Mouse (Mus musculus) hindbrain, embryonic 12.5 days (tissue): ENCODE measurements around the gene Zfp202. TPM values are rescaled to one million over a fixed set of nuclear protein-coding genes. Genes with fewer than 3 reads are reported as not detected.
"Not testable (repeated sequence)": the region's sequence is repeated elsewhere in the genome, so short reads cannot be mapped to it uniquely, and the experiment has no call there.

Experiments
- ATAC-seq: fragments of 200-750 bp; cut with Nextera tagmentation; 2 replicates; pipeline ENCODE4 v1.8.0; 2017; ENCODE audit warnings: moderate TSS enrichment; ENCODE audit not compliant: low FRiP score
- H3K27ac ChIP-seq: fragments of 300-500 bp; sonication (generic); 2 replicates; pipeline ENCODE4 v1.5.1; 2016; ENCODE audit warnings: mild to moderate bottlenecking
- H3K27me3 ChIP-seq: fragments of 300-500 bp; sonication (generic); 2 replicates; pipeline ENCODE4 v1.6.1; 2016; ENCODE audit warnings: mild to moderate bottlenecking
- H3K36me3 ChIP-seq: fragments of 300-500 bp; sonication (generic); 2 replicates; pipeline ENCODE4 v1.6.1; 2016; ENCODE audit warnings: mild to moderate bottlenecking
- H3K4me1 ChIP-seq: fragments of 300-500 bp; sonication (generic); 2 replicates; pipeline ENCODE4 v1.6.1; 2016
- H3K4me2 ChIP-seq: fragments of 300-500 bp; sonication (generic); replicated peaks from 2 replicates; pipeline ENCODE4 v1.6.1; 2016; ENCODE audit warnings: mild to moderate bottlenecking
- H3K4me3 ChIP-seq: fragments of 300-500 bp; sonication (generic); 2 replicates; pipeline ENCODE4 v1.5.1; 2016; ENCODE audit warnings: mild to moderate bottlenecking
- H3K9ac ChIP-seq: fragments of 300-500 bp; sonication (generic); 2 replicates; pipeline ENCODE4 v1.6.1; 2016; ENCODE audit warnings: mild to moderate bottlenecking, moderate library complexity
- H3K9me3 ChIP-seq: fragments of 300-500 bp; sonication (generic); replicated peaks from 2 replicates; pipeline ENCODE4 v1.6.1; 2016; ENCODE audit warnings: mild to moderate bottlenecking
- WGBS: fragments of 180-500 bp; shearing (Covaris S2); methylation state at CpG from one replicate; pipeline ENCODE4 v1.1.7; 2016; 5-methylcytosine and 5-hydroxymethylcytosine counted together
- polyA plus RNA-seq: library from polyadenylated mRNA; unstranded; fragments of >200 nt; fragmentation: Nextera tagmentation; extraction: Ambion mirVana; gene quantifications from 2 replicates; pipeline ENCODE4 v1.2.1, GENCODE M21; 2016

Zfp202 gene
- polyA plus RNA-seq: 9.0 and 9.9 TPM in 2 replicates

GRCm38 (mm10) chr9:40192098-40193038 lies at the start of gene Zfp202:
Zfp202 (plus strand) TSS chr9:40192316.
- peak within 1 kb of the TSS; percentile 76 for H3K27ac ChIP-seq
- WGBS: 2% methylated on average over 56 of the region's 63 CpGs

GRCm38 (mm10) chr9:40155118-40155644 lies 36.9 kb upstream of the Zfp202 start:
- H3K9me3 ChIP-seq: no peaks in the 10 kb centered on the region
- no peaks in the 10 kb centered on the region for H3K36me3 ChIP-seq
- no peaks in the 10 kb centered on the region for H3K27me3 ChIP-seq
- no peaks in the 10 kb centered on the region for H3K4me1 ChIP-seq
- H3K27ac ChIP-seq: no peak overlapping the region
- no peak overlapping the region for H3K9ac ChIP-seq
- H3K4me2 ChIP-seq: no peak overlapping the region
- no peak overlapping the region for H3K4me3 ChIP-seq
- ATAC-seq: no peak
- 73% methylated on average over 4 of the region's 4 CpGs for WGBS

More at GRCm38 (mm10) chr9:40192098-40193038, at the start of gene Zfp202:
- H3K4me2 ChIP-seq: peak within 1 kb of the TSS; percentile 83
- H3K9ac ChIP-seq: peak within 1 kb of the TSS; percentile 81
- H3K9me3 ChIP-seq: no peaks in the 10 kb centered on the region
- peak; percentile 99 for ATAC-seq
- H3K36me3 ChIP-seq: no peaks in the 10 kb centered on the region
- H3K27me3 ChIP-seq: no peaks in the 10 kb centered on the region
- H3K4me1 ChIP-seq: peaks cover 8% of the 10 kb centered on the region
- peak within 1 kb of the TSS; percentile 89 for H3K4me3 ChIP-seq

GRCm38 (mm10) chr9:40166446-40166845 lies 25.7 kb upstream of the Zfp202 start:
- H3K27me3 ChIP-seq: no peaks in the 10 kb centered on the region
- H3K9ac ChIP-seq: no peak overlapping the region
- 97% methylated on average over 1 of the region's 1 CpGs for WGBS
- H3K4me2 ChIP-seq: no peak overlapping the region
- H3K4me1 ChIP-seq: no peaks in the 10 kb centered on the region
- H3K36me3 ChIP-seq: no peaks in the 10 kb centered on the region
- ATAC-seq: no peak
- no peak overlapping the region for H3K27ac ChIP-seq
- no peaks in the 10 kb centered on the region for H3K9me3 ChIP-seq
- H3K4me3 ChIP-seq: no peak overlapping the region

- Histone ChIP-seq H3K9ac (no peak overlapping the region), H3K4me3 (no peak overlapping the region), H3K4me1 (no peaks in the 10 kb centered on the region), H3K27ac (no peak overlapping the region), H3K36me3 (no peaks in the 10 kb centered on the region), H3K4me2 (no peak overlapping the region), H3K9me3 (no peaks in the 10 kb centered on the region), H3K27me3 (no peaks in the 10 kb centered on the region)
- no peak for ATAC-seq
- 84% methylated on average over 6 of the region's 6 CpGs for WGBS
These were observed 15.1 kb upstream of the Zfp202 start for GRCm38 (mm10) chr9:40177017-40177416.

- Histone ChIP-seq H3K36me3 (no peaks in the 10 kb centered on the region), H3K27ac (no peak within 1 kb of the TSS), H3K4me2 (no peak within 1 kb of the TSS), H3K9ac (no peak within 1 kb of the TSS), H3K4me1 (no peaks in the 10 kb centered on the region), H3K9me3 (no peaks in the 10 kb centered on the region), H3K27me3 (no peaks in the 10 kb centered on the region), H3K4me3 (no peak within 1 kb of the TSS)
- no peak for ATAC-seq
- WGBS: 92% methylated on average over 5 of the region's 5 CpGs
These were observed 11.5 kb upstream of the Zfp202 start, which contains the start of gene Olfr986 for GRCm38 (mm10) chr9:40180620-40181019. Olfr986 (plus strand) TSS chr9:40180920.

GRCm38 (mm10) chr9:40185166-40185565 lies 7.0 kb upstream of the Zfp202 start:
- not testable (repeated sequence) for H3K4me1 ChIP-seq, H3K4me2 ChIP-seq, ATAC-seq, H3K27ac ChIP-seq, H3K4me3 ChIP-seq, H3K9ac ChIP-seq, H3K27me3 ChIP-seq, H3K36me3 ChIP-seq, H3K9me3 ChIP-seq
- 80% methylated on average over 2 of the region's 2 CpGs for WGBS

- Histone ChIP-seq H3K9ac (no peak overlapping the region), H3K9me3 (no peaks in the 10 kb centered on the region), H3K27ac (0 out of 2 replicates have a peak overlapping the region, but pooled peaks have one; percentile 76), H3K36me3 (no peaks in the 10 kb centered on the region), H3K4me1 (peaks cover 8% of the 10 kb centered on the region), H3K4me2 (peak overlapping the region; percentile 83), H3K27me3 (no peaks in the 10 kb centered on the region), H3K4me3 (peak overlapping the region; percentile 89)
- peak; percentile 7; the same call in 1 of the 2 replicates for ATAC-seq
- WGBS: 93% methylated on average over 8 of the region's 9 CpGs
These were observed 835 bp upstream of the Zfp202 start for GRCm38 (mm10) chr9:40191086-40191876.

GRCm38 (mm10) chr9:40195981-40196380 lies 3.9 kb downstream of the Zfp202 start:
- H3K27ac ChIP-seq: no peak overlapping the region
- WGBS: 92% methylated on average over 3 of the region's 3 CpGs
- no peaks in the 10 kb centered on the region for H3K36me3 ChIP-seq
- no peak for ATAC-seq
- H3K9ac ChIP-seq: no peak overlapping the region
- H3K27me3 ChIP-seq: no peaks in the 10 kb centered on the region
- H3K4me1 ChIP-seq: peaks cover 8% of the 10 kb centered on the region
- H3K9me3 ChIP-seq: no peaks in the 10 kb centered on the region
- H3K4me3 ChIP-seq: no peak overlapping the region
- H3K4me2 ChIP-seq: no peak overlapping the region

GRCm38 (mm10) chr9:40206546-40206950 lies 14.4 kb downstream of the Zfp202 start:
- H3K27ac ChIP-seq: no peak overlapping the region
- no peaks in the 10 kb centered on the region for H3K9me3 ChIP-seq
- ATAC-seq: no peak
- no peaks in the 10 kb centered on the region for H3K4me1 ChIP-seq
- no peaks in the 10 kb centered on the region for H3K27me3 ChIP-seq
- no peak overlapping the region for H3K9ac ChIP-seq
- WGBS: 82% methylated on average over 5 of the region's 5 CpGs
- no peak overlapping the region for H3K4me3 ChIP-seq
- peaks cover 43% of the 10 kb centered on the region for H3K36me3 ChIP-seq
- no peak overlapping the region for H3K4me2 ChIP-seq

- Histone ChIP-seq H3K4me2 (no peak overlapping the region), H3K4me3 (no peak overlapping the region), H3K4me1 (no peaks in the 10 kb centered on the region), H3K36me3 (peaks cover 58% of the 10 kb centered on the region), H3K9ac (no peak overlapping the region), H3K27me3 (no peaks in the 10 kb centered on the region), H3K27ac (no peak overlapping the region), H3K9me3 (no peaks in the 10 kb centered on the region)
- 91% methylated on average over 2 of the region's 2 CpGs for WGBS
- no peak for ATAC-seq
These were observed 18.6 kb downstream of the Zfp202 start for GRCm38 (mm10) chr9:40210744-40211143.

GRCm38 (mm10) chr9:40214058-40214457 lies 21.9 kb downstream of the Zfp202 start:
- Histone ChIP-seq H3K36me3 (peaks cover 41% of the 10 kb centered on the region), H3K27me3 (no peaks in the 10 kb centered on the region), H3K4me2 (no peak overlapping the region), H3K9ac (no peak overlapping the region), H3K9me3 (no peaks in the 10 kb centered on the region), H3K4me3 (no peak overlapping the region), H3K4me1 (no peaks in the 10 kb centered on the region), H3K27ac (no peak overlapping the region)
- no peak for ATAC-seq
- 93% methylated on average over 5 of the region's 5 CpGs for WGBS

- H3K27ac ChIP-seq: no peak overlapping the region
- H3K4me3 ChIP-seq: no peak overlapping the region
- H3K27me3 ChIP-seq: no peaks in the 10 kb centered on the region
- peaks cover 15% of the 10 kb centered on the region for H3K36me3 ChIP-seq
- H3K4me1 ChIP-seq: no peaks in the 10 kb centered on the region
- WGBS: 77% methylated on average over 4 of the region's 4 CpGs
- no peak overlapping the region for H3K4me2 ChIP-seq
- no peaks in the 10 kb centered on the region for H3K9me3 ChIP-seq
- no peak overlapping the region for H3K9ac ChIP-seq
- ATAC-seq: no peak
These were observed 24.5 kb downstream of the Zfp202 start for GRCm38 (mm10) chr9:40216651-40217050.
